Mouse (Mus musculus): ENCODE measurements at regions not wholly inside any gene's neighbourhood (a gene's known extent, or its start where the extent isn't known, plus 50 kb on each side); places are given as distances from the start of the nearest gene placed in this dataset.

DNA sequence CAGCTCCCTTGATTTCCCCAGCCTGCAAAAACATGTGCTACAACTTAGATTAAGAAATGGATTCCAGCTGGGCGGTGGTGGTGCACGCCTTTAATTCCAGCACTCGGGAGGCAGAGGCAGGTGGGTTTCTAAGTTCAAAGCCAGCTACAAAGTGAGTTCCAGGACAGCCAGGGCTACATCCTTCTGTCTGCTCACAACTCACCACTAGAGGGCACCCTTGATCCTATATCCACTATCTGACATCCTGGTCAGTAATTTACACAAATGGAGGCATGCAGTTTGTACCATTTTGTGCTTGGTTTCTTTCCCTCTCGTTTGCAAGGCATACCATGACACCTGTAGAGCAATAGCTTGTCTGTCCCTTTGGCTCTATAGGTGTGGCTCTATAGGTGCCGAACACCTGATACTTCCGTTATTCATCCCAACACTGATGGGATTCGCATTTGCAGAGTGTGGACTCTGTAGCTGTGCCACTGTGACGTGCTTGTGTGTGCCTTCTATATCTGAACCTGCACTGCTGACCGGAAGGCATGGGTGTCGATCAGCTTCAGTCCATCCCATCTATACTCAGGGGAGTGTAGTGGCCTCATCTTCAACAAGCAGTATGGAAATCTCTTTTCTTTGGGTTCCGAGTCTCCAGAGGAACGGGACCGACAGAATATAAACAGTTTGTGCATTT is 108.4 kb upstream of the Spata13 start:
- in situ Hi-C loops (cut with MboI; ENCODE audit: low sequenced_read_pairs): no loop called here

DNA sequence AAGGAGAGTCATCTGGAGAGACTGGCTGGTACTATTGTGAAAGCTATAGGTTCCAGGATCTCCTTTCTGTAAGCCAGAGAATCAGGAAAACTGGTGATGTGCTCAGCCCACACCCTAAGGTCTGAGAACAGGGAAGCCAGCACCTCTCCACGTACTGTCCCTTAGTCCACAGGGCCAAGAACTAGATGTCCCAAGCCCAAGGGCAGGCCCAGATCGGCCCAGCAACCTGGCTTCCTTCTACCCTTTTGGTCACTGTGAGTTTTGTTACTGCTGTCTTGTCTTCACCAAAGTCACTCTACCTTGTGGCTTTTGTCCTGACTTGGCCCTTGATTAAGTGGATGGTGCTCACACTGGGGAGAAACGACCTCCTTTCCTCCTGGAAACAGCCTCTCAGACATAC is 107.8 kb upstream of the Spata13 start:
- in situ Hi-C loops (cut with MboI; ENCODE audit: low sequenced_read_pairs): no loop called here

DNA sequence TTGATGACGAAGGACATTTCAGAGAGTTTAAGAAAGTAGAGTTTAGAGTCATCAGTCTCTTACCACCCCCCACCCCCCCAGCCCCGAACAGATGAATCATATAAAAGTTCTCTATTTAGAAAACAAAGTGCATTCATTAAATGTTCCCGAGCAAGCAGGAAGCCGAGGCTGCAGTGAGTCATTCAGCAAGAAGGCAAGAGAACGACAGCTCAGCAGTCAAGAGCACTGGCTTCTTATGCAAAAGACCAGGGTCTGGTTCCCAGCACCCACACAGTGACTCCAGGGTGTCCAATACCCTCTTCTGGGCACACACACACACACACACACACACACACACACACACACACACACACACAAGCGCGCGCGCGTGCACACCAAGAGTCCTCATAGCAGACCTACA is 107.0 kb upstream of the Spata13 start:
- in situ Hi-C loops (cut with MboI; ENCODE audit: low sequenced_read_pairs): no loop called here

DNA sequence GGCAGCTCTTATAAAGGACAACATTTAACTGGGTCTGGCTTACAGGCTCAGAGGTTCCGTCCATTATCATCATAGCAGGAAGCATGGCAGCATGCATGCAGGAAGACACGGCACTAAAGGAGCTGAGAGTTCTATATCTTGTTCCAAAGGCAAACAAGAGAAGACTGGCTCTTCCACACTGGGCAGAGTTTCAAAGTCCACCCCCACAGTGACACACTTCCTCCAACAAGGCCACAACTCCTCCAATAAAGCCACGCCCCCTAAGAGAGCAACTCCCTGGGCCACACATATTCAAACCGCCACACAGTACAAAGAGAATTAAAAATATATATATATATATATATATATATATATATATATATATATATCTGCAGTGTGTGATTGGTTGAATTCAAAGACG is 105.8 kb upstream of the Spata13 start:
- in situ Hi-C loops (cut with MboI; ENCODE audit: low sequenced_read_pairs): no loop called here

DNA sequence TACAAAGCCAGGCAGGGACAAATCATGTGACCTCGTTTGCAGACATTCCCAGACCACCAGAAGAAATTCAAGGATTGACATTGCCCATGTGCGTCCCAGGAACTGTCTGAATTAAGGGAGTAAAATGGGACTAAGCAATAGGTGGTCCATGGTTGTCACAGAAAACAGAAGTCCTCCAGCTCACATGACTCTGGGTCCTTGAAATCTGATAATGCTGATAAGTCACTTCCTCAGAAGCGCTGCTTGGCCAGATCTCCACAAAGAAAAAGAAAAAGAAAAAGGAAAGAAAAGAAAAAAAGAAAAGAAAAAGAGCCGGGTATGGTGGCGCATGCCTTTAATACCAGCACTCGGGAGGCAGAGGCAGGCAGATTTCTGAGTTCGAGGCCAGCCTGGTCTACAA is 105.3 kb upstream of the Spata13 start:
- in situ Hi-C loops (cut with MboI; ENCODE audit: low sequenced_read_pairs): no loop called here

DNA sequence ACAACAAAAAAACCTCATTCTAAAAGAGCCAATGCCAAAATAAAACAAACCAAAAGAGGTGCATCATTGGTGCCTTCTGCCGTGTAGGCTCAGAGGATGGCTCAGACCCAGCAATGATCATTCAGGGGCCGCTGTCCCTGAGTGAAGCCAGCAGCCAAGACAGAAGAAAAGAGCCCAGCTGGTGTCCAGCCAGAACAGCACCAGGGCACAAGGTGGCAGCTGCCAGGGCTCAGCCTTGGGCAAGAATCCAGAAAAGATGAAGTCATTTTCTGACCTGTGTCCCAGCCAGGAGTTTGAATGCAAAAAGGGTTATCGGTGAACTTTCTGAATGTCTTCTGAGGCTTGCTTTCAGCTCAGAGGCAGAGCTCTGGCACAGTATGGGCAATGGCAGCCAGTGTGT is 104.8 kb upstream of the Spata13 start:
- in situ Hi-C loops (cut with MboI; ENCODE audit: low sequenced_read_pairs): no loop called here

DNA sequence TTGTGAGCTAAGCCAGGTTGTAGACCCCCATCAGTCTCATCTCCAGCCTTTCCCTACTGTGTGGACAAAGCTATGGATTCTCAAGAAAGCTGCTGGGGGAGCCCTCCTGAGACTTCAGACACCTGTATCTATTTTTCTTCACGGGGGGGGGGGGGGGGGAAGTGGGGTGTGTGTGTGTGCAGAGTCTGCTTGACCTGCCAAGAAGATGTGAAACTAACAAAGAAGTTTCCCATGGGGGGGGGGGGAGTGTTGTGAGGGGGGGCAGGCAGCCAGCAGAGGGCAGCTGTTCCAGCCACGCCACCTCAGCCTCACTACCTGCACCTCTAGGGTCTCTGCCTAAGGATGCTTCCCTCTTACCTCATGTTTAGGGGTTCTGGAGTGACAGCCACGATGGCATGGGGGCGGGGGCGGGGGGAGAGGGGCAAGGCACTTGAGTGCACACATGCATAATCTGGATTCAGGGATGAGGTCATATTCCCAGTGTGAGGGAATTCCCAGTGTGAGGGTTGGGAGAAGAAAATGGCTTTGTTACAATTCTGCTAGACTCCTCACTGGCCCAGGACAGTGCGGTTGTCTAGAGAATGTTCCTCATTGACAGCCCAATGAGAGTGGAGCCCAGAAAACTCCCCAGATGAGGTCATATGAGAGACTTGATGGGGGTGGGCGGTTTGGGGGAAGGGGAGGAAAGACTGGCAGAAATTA is 104.0 kb upstream of the Spata13 start:
- in situ Hi-C loops (cut with MboI; ENCODE audit: low sequenced_read_pairs): no loop called here

DNA sequence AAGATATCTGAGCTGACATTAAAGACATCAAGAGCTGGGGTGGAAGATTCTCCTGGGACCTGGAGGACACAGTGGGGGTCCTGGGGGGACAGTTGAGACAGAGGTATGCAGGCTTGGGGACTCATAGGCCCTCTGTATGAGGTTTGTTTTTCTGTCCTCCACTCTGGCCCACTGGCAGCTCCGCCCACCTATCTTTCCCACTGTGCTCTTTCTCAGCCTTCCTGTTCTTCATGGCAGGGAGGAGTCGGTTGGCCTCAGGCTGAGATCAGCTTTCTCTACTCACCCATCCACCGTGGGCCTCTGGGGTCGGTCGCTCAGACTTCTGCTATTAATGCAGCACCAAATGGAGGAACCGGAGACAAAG is 103.5 kb upstream of the Spata13 start:
- in situ Hi-C loops (cut with MboI; ENCODE audit: low sequenced_read_pairs): no loop called here

DNA sequence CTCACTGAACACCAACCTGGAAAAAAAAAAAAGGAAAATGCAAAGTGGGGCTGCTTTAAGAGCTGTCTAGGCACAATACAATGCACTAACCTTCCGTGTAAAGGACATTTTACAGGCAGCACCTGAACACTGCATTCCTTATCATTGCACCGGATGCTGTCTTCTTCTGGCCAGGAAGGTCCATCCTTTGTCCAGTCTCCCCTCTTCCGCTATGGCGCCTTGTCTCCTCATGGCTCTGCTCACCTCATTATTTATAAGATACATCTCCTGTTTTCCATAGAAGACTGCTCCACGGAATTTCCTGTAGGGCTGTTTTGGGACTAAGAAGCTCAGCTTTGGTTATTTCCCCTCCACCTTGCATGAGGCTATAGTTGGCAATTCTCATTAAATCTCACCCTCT is 102.8 kb upstream of the Spata13 start:
- in situ Hi-C loops (cut with MboI; ENCODE audit: low sequenced_read_pairs): no loop called here

DNA sequence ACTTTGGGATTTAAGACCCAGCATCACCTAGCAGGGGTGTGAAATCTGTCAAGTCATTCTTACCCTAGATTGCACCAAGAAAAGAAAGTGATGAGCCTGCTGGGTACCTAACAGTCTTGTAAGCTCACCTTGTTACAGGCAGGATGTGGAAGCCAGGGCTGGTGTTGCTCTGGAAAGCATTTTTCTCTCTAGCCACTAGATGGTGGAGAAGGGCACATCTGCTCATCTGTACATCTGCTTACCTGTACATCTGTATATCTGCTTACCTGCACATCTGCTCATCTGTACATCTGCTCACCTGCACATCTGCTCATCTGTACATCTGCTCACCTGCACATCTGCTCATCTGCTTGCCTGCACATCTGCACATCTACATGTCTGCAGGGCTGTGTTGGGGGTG is 102.0 kb upstream of the Spata13 start:
- in situ Hi-C loops (cut with MboI; ENCODE audit: low sequenced_read_pairs): no loop called here

DNA sequence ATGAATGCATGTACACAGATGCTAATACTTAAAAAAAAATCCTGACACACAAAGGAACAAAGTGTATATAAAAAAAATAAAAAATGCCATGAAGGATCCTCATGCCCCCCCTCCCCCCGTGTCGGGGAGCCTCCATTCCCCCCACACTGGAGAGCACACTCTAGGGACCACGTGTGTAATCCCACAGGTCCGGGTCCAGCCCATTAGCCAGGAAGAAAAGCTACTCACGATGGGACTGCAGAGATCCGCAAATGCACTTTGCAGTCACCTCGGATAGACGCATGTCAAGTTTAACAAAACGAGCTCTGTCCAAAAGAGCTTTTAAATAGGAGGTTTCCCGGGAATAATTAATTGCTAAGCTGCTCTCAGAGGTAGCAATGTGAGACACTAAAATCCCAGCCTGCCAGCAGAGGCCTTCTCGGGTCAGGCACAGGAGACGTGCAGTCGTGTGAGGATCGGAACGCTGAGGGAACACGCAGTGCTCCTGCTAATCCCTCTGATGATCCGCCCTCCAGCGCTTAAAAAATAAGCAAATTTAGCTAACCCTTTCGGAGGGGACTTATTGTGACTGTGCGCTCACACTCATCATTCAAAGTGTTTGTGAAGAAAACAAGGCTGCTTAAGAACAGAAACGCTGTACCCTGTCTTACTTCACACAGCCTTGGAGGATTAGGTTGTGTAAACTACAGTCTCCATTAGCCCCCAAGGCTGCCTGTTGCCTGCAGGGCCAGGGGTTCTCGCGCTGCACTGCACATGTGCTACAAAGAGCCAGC is 100.2 kb upstream of the Spata13 start:
- in situ Hi-C loops (cut with MboI; ENCODE audit: low sequenced_read_pairs): no loop called here

DNA sequence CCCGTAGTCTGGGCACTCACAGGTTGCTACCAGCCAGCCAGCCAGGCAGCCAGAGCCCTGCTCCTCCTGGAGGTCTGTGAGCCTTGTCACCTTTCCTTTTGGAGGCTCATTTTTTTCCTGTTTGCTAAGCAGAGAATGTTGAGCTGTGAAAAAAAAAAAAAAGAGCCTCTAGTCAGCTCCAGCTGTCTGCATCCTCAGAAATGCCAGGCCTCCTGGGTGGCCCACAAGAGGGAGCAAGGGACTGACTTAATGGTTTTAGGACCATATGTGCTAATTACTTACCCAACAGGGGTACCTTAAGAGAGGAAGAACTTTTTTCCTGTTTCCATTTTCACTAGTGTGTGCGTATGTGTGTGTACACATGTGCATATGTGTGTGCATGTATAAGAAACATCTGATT is 94.8 kb upstream of the Spata13 start:
- in situ Hi-C loops (cut with MboI; ENCODE audit: low sequenced_read_pairs): no loop called here

DNA sequence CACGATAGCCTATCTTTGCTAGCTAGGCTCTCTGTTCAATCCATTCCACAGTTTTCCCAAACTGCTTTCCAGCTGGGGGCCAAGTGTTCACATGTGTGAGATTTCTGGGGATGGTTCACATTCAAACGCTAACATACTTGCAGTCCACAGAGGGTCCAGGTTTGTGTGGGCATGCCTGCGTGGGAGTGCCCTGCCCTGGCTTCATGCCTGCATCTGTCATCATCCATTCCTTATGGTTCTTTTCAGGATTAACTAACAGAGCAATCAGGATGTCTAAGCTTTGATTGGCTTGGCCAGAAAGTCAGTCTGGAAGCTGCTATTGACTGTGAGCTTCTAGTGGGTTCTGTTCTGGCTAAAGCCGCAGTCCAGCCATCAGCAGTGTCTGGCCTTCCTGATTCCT is 93.7 kb upstream of the Spata13 start:
- in situ Hi-C loops (cut with MboI; ENCODE audit: low sequenced_read_pairs): no loop called here

DNA sequence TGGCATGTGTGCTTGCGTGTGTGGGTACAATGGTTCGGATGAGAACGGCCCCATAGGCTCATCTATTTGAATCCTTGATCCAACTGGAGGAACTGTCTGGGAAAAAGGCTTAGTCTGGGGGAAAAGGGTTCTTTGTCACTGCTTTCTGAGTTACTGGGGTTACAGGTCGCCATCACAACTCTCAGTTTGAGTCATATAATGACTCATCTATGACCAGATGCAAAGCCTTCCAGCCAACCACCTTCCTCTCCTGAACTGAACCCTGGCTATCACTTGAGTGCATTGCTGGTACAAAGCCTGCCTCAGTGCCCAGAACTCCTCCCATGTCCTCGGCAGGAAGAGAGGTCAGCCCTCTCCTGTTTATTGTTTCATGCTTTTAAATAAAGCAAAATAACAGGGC is 92.2 kb upstream of the Spata13 start:
- in situ Hi-C loops (cut with MboI; ENCODE audit: low sequenced_read_pairs): no loop called here

DNA sequence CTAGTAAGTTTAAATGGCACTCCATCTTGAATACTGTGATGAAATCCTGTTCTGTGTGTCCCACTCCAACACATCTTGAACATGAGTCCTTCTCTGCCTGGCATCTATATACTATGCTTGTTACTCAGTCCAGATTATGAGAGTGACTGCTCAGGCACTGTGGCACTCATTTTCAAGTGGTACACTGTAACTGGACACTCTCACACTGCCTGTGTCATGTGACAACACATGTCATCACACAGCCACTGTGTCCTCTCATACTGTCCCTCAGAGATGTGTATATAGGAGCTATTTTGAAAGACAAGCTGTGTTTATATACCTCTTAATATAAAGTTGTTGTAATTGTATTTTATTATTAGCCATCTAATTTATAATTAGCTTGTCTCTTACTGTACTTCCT is 89.0 kb upstream of the Spata13 start:
- in situ Hi-C loops (cut with MboI; ENCODE audit: low sequenced_read_pairs): no loop called here

DNA sequence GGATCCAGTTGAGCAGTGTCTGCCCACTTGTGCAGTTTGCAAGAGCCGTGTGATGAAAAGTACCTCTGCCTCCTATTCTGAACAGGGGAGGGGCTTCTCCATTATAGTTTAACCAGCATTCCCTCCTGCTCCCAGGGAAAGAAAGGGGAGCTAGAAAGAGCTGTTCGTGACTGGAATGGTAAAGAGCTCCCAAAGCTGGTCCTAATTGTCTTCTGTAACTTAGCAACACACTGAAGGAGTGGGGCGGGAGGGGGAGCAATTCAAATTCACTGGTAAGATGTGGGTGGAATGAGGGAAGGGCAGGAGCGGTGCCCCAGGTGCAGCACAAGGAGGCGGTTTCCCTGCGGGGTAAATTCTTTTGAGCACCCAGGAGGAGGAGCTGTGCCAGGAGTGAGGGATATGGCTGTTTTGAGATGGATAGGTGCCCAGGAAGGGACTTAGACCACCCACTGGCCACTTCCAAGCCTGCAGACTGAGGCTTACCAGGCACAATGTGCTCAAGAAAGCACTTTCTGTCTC is 79.5 kb upstream of the Spata13 start:
- in situ Hi-C loops (cut with MboI; ENCODE audit: low sequenced_read_pairs): no loop called here

DNA sequence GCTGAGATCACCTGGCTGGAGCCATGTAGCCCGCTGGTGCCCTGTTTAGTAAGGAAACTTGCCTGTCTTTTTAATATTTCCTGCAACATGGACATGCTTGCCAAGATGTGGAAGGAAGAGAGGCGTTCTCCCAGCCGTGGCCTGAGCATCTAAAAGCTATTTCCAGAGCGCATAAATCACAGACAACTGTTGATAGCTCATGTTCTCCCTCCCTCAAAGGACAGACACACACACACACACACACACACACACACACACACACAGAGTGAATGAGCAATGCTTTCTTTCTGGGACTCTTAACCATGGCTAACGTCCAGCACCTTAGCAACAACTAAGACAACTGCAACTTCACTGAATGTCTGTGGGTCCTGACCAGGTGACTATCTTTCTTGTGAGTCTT is 77.3 kb upstream of the Spata13 start:
- in situ Hi-C loops (cut with MboI; ENCODE audit: low sequenced_read_pairs): no loop called here

DNA sequence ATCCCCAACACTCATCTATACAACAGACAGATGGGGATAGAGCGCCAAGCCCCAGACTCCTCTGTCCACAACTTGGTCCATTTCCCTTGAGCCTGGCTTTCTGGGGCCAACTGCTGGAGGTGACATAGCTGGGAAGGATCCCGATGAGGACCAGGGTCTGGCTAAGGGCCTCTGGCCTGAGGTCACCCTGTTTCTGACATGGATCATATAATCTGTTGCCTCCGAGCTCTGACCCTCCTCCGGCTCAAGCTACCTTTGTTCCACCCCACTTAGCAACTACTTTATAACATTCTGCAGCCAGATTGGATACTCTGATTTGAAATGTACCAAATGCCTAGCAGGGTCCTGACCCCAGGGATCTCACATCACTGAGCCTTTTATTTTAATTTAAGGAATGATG is 76.8 kb upstream of the Spata13 start:
- in situ Hi-C loops (cut with MboI; ENCODE audit: low sequenced_read_pairs): no loop called here

DNA sequence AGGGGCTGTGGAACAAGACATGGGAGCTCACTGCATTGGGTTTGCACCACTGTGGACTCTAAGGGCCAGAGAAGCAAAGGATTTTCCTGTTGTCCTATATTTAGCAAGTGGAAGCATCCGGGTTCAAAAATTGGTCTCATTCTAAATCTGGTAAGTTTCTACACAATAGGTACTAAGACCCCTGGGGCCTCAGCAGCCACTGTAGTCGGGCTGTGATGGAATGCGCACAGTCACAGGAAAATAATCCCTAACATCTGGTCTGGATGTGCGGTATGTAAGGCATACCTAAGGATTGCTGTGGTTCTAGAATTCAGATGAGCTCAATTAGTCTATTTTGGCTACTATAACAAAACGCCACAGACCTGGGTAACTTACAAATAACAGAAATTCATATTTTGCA is 74.4 kb upstream of the Spata13 start:
- in situ Hi-C loops (cut with MboI; ENCODE audit: low sequenced_read_pairs): no loop called here

DNA sequence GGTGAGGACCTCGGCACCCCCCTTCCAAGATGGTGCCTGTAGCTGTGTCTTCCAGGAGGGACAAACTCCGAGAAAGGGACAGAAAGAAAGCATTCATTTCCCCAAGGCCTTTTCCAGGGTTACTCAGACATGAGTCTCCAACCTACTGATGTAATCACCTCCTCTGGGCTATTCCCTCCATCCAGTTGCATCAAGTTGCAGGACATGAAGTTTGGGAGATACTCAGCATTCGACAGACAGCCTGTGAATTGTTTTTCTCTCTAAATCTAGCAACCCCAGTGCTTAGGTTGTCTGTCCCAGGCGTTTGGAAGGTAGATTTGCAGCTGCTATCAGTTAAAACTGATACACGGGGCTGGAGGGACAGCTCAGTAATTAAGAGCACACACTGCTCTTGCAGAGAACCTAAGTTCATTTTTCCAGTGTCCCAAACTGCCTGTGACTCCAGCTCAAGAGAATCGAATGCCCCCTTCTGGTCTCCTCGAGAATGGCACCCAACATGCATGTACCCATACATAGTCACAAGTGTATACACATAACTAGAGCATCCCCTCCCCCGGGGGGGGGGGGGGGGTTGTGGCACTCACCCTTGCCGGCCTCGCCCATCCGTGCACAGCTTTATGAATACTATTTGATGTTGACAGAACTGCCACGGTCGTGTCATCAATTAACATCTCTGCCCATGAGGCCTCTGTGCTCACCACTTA is 73.8 kb upstream of the Spata13 start:
- in situ Hi-C loops (cut with MboI; ENCODE audit: low sequenced_read_pairs): no loop called here

DNA sequence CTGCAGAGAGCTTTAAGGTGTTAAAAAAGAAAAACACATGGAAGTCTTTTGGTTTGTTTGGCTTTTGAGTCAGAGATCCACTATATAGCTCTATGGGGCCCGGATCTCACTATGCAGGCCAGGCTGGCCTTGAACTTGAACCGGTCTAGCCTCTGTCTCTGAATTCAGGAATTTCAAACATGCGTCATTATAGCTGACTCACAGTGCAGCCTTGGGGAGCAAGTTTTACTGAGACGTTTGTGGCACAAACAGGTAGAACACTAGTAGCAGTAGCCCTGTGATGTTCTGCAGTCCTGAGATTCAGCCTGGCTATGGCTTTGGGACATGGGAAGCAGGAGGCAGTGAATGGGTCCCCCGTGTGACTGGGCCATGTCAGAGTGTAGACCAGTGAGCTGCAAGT is 57.5 kb upstream of the Spata13 start:
- in situ Hi-C loops (cut with MboI; ENCODE audit: low sequenced_read_pairs): no loop called here
